Mouse (Mus musculus) liver, embryonic 12.5 days (tissue): ENCODE measurements at regions not wholly inside any gene's neighbourhood (a gene's known extent, or its start where the extent isn't known, plus 50 kb on each side); places are given as distances from the start of the nearest gene placed in this dataset.

ENCODE experiments used
- ATAC-seq: fragments of 200-750 bp; cut with Nextera tagmentation; 2 replicates; pipeline ENCODE4 v1.8.0; 2017; ENCODE audit warnings: moderate number of reproducible peaks, mild to moderate bottlenecking, moderate library complexity
- H3K27ac ChIP-seq: fragments of 300-500 bp; sonication (generic); 2 replicates; pipeline ENCODE4 v1.5.1; 2016; ENCODE audit warnings: mild to moderate bottlenecking
- H3K27me3 ChIP-seq: fragments of 300-500 bp; sonication (generic); replicated peaks from 2 replicates; pipeline ENCODE4 v1.6.1; 2016; ENCODE audit warnings: mild to moderate bottlenecking, moderate library complexity
- H3K36me3 ChIP-seq: fragments of 300-500 bp; sonication (generic); 2 replicates; pipeline ENCODE4 v1.6.1; 2016; ENCODE audit warnings: mild to moderate bottlenecking, moderate library complexity
- H3K4me1 ChIP-seq: fragments of 300-500 bp; sonication (generic); 2 replicates; pipeline ENCODE4 v1.6.1; 2016
- H3K4me2 ChIP-seq: fragments of 300-500 bp; sonication (generic); 2 replicates; pipeline ENCODE4 v1.6.1; 2016; ENCODE audit warnings: mild to moderate bottlenecking, moderate library complexity
- H3K4me3 ChIP-seq: fragments of 300-500 bp; sonication (generic); 2 replicates; pipeline ENCODE4 v1.5.1; 2016; ENCODE audit warnings: mild to moderate bottlenecking, moderate library complexity
- H3K9ac ChIP-seq: fragments of 300-500 bp; sonication (generic); 2 replicates; pipeline ENCODE4 v1.6.1; 2016; ENCODE audit warnings: mild to moderate bottlenecking, moderate library complexity
- H3K9me3 ChIP-seq: fragments of 300-500 bp; sonication (generic); replicated peaks from 2 replicates; pipeline ENCODE4 v1.6.1; 2016; ENCODE audit warnings: mild to moderate bottlenecking, moderate library complexity
- WGBS: fragments of 180-500 bp; shearing (Covaris S2); methylation state at CpG from one replicate; pipeline ENCODE4 v1.1.7; 2016; ENCODE audit not compliant: insufficient replicate concordance; 5-methylcytosine and 5-hydroxymethylcytosine counted together

DNA sequence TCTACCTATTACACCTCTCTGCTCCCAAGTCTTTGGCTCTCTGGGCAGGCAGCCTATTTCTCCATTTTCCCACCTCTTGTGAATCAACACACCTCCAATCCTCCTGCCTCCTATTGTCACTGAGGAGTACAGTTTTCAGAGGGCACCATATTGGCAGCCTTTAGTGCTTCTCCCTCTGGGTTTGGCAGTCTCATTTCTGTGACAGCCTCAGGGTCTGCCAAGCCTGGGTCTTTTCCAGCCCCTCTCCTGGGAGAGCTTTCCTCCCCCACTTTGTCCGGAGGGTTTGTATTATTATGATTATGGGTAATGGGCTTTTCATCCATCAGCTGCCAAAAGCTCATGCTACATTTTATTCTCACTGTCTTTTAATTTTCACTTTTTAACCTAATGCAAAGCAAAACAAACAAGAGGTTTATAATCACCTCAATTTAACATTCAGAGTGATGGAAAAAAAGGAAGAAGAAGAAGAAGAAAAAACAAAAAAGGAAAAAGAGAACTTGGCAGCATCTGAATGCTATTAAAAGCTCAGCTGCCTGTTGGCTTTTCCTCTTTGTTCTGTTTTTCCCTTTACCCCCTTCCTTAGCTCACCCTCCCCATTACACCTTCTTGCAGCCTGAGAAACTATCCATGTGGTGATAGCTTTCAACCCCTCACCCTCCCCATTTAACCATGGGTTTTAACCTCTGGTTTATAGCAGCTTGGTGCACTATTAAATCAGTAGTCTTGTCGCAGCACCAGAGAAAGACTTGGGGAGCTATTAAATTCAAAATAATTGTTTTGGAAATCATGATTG, 790.5 kb upstream of the Cdh8 start:
- H3K9me3 ChIP-seq = no peaks in the 10 kb centered on the region
- no peak overlapping the region for H3K9ac ChIP-seq
- H3K4me1 ChIP-seq = no peaks in the 10 kb centered on the region
- no peak for ATAC-seq
- no peak overlapping the region for H3K4me2 ChIP-seq
- no peak overlapping the region for H3K27ac ChIP-seq
- H3K4me3 ChIP-seq = no peak overlapping the region
- H3K36me3 ChIP-seq = no peaks in the 10 kb centered on the region
- no peaks in the 10 kb centered on the region for H3K27me3 ChIP-seq
- 65% methylated on average over 2 of the region's 2 CpGs for WGBS

DNA sequence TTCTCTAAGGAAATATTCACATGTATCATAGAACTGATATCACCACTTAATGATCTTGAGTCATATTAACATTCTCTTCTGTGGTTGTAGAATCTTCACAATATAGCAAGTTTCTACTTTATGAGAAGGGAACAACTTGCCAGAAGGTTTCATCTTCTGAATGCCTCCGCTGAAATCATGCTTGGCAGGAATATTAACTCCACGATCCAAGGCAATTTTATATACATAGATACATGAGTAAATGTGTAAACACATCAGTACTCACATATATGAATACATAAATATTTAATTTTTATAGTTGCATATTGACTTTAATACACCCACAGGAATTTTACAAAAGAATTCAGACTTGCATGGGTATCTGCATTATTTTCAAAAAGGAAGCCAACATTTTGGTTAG, 777.0 kb upstream of the Cdh8 start:
- no peaks in the 10 kb centered on the region for H3K4me1 ChIP-seq
- no peaks in the 10 kb centered on the region for H3K27me3 ChIP-seq
- no peak overlapping the region for H3K4me3 ChIP-seq
- H3K4me2 ChIP-seq = no peak overlapping the region
- 80% methylated on average over 2 of the region's 2 CpGs for WGBS
- no peaks in the 10 kb centered on the region for H3K9me3 ChIP-seq
- no peak overlapping the region for H3K27ac ChIP-seq
- no peak for ATAC-seq
- H3K9ac ChIP-seq = no peak overlapping the region
- H3K36me3 ChIP-seq = no peaks in the 10 kb centered on the region

DNA sequence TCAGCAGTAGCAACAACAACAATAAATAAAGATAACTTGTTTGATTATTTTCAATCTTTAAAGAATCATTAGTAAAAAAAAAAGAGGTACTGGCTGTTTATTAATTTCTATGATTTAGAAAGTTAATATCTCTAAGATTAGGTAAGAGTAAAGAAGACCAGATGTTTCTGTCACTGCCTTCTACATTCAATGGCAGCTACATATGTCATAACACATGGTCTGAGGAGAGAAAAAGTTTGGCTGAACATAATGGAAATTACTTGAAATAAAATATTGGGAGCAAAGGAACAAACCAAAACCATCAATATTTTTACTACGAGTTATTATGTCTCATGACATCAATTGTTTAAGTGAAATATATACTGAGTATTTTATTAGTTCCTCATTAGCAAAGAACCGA, 774.4 kb upstream of the Cdh8 start:
- no peak overlapping the region for H3K4me2 ChIP-seq
- ATAC-seq = no peak
- no peak overlapping the region for H3K4me3 ChIP-seq
- H3K9me3 ChIP-seq = no peaks in the 10 kb centered on the region
- H3K9ac ChIP-seq = no peak overlapping the region
- H3K27ac ChIP-seq = no peak overlapping the region
- no peaks in the 10 kb centered on the region for H3K4me1 ChIP-seq
- H3K36me3 ChIP-seq = no peaks in the 10 kb centered on the region
- 70% methylated on average over 2 of the region's 2 CpGs for WGBS
- H3K27me3 ChIP-seq = no peaks in the 10 kb centered on the region

- Histone ChIP-seq H3K9me3 (0 out of 2 replicates have a peak, but pooled peaks cover 3% of the 10 kb centered on the region), H3K4me2 (no peak overlapping the region), H3K27ac (no peak overlapping the region), H3K4me1 (no peaks in the 10 kb centered on the region), H3K36me3 (no peaks in the 10 kb centered on the region), H3K4me3 (no peak overlapping the region), H3K27me3 (no peaks in the 10 kb centered on the region), H3K9ac (no peak overlapping the region)
- ATAC-seq = no peak
- WGBS = 71% methylated on average over 3 of the region's 3 CpGs
These were observed 771.7 kb upstream of the Cdh8 start for GRCm38 (mm10) chr8:100187976-100188375.

- Histone ChIP-seq H3K9ac (no peak overlapping the region), H3K36me3 (no peaks in the 10 kb centered on the region), H3K4me2 (no peak overlapping the region), H3K4me1 (no peaks in the 10 kb centered on the region), H3K27ac (no peak overlapping the region), H3K27me3 (no peaks in the 10 kb centered on the region), H3K4me3 (no peak overlapping the region), H3K9me3 (no peaks in the 10 kb centered on the region)
- no peak for ATAC-seq
- WGBS = 78% methylated on average over 1 of the region's 1 CpGs
These were observed 760.2 kb upstream of the Cdh8 start for GRCm38 (mm10) chr8:100176502-100176901.

DNA sequence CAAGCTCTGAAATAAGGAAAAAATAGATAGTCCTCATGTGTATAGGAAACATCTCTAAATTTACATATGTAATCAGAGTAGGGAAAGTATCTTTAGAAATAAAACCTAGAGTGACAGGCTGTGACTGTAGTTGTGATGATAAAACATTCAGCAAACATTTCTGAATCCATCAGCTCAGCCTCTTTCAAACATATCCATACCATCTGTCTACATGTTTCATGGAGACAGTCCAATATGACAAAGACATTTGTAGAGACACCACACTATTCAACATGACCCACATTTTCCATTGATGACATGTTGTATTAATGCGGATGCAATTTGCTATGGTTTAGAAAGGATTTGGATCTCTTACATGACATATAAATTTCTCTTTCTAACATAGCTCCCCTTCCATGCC, 729.1 kb upstream of the Cdh8 start:
- Histone ChIP-seq H3K27me3 (no peaks in the 10 kb centered on the region), H3K4me1 (no peaks in the 10 kb centered on the region), H3K4me3 (no peak overlapping the region), H3K9me3 (no peaks in the 10 kb centered on the region), H3K27ac (no peak overlapping the region), H3K9ac (no peak overlapping the region), H3K36me3 (no peaks in the 10 kb centered on the region), H3K4me2 (no peak overlapping the region)
- 72% methylated on average over 1 of the region's 1 CpGs for WGBS
- ATAC-seq = no peak

- H3K27me3 ChIP-seq = no peaks in the 10 kb centered on the region
- no peaks in the 10 kb centered on the region for H3K36me3 ChIP-seq
- H3K9ac ChIP-seq = no peak overlapping the region
- no peak for ATAC-seq
- H3K9me3 ChIP-seq = no peaks in the 10 kb centered on the region
- H3K4me1 ChIP-seq = no peaks in the 10 kb centered on the region
- no peak overlapping the region for H3K4me3 ChIP-seq
- no peak overlapping the region for H3K4me2 ChIP-seq
- 69% methylated on average over 5 of the region's 5 CpGs for WGBS
- H3K27ac ChIP-seq = no peak overlapping the region
These were observed 727.9 kb upstream of the Cdh8 start for GRCm38 (mm10) chr8:100144124-100144680.

GRCm38 (mm10) chr8:100104412-100105365, 688.4 kb upstream of the Cdh8 start:
- H3K27ac ChIP-seq = no peak overlapping the region
- ATAC-seq = no peak
- H3K27me3 ChIP-seq = no peaks in the 10 kb centered on the region
- 46% methylated on average over 11 of the region's 11 CpGs for WGBS
- H3K9ac ChIP-seq = no peak overlapping the region
- no peak overlapping the region for H3K4me2 ChIP-seq
- 0 out of 2 replicates have a peak, but pooled peaks cover 4% of the 10 kb centered on the region for H3K9me3 ChIP-seq
- no peaks in the 10 kb centered on the region for H3K4me1 ChIP-seq
- H3K4me3 ChIP-seq = no peak overlapping the region
- H3K36me3 ChIP-seq = no peaks in the 10 kb centered on the region

DNA sequence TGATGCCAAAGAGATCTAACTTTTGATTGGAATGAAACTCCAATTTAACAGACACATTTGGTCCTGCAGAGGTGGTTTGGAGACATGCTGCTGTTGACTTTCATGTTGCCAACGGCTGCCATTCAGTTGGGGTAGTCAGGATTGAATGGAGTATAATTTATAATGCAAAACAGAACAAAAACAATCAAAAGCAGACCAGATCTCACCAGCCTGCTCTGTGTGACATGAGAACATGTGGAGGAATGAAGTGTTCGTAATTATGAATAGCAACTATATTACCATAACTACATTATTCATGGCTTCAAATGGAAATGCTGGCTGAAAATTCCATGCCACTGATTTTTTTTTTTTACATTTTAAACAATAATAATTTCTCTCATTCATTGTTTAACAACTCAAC, 685.7 kb upstream of the Cdh8 start:
- Histone ChIP-seq H3K4me1 (no peaks in the 10 kb centered on the region), H3K27me3 (no peaks in the 10 kb centered on the region), H3K9ac (no peak overlapping the region), H3K36me3 (no peaks in the 10 kb centered on the region), H3K9me3 (no peaks in the 10 kb centered on the region), H3K4me3 (no peak overlapping the region), H3K4me2 (no peak overlapping the region), H3K27ac (no peak overlapping the region)
- 53% methylated on average over 2 of the region's 2 CpGs for WGBS
- no peak for ATAC-seq

- no peaks in the 10 kb centered on the region for H3K9me3 ChIP-seq
- no peak for ATAC-seq
- no peak overlapping the region for H3K27ac ChIP-seq
- H3K36me3 ChIP-seq = no peaks in the 10 kb centered on the region
- no peak overlapping the region for H3K4me3 ChIP-seq
- no peak overlapping the region for H3K4me2 ChIP-seq
- 66% methylated on average over 5 of the region's 5 CpGs for WGBS
- H3K4me1 ChIP-seq = no peaks in the 10 kb centered on the region
- no peaks in the 10 kb centered on the region for H3K27me3 ChIP-seq
- H3K9ac ChIP-seq = no peak overlapping the region
These were observed 655.9 kb upstream of the Cdh8 start for GRCm38 (mm10) chr8:100072059-100072729.

DNA sequence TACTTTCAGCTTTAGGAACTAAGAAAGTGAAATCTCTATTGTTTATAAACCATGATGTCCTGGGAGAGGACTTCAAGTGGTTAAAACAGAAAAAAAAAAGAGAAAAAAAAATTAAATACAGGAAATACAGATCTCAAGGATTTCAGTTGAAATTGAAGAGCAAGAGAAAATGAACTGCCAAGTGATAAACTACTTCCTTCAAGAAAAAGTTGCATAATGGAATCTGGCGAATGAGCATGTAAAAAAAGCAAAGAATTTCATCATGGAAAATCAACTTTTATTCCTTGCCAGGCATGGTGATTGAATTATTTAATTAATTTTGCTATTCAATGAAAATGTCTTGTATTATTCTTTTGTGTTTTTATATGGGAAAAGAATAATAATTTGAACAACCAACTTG, 653.5 kb upstream of the Cdh8 start:
- H3K27me3 ChIP-seq = no peaks in the 10 kb centered on the region
- no peak overlapping the region for H3K9ac ChIP-seq
- H3K4me1 ChIP-seq = no peaks in the 10 kb centered on the region
- WGBS = 53% methylated on average over 1 of the region's 1 CpGs
- no peak for ATAC-seq
- no peaks in the 10 kb centered on the region for H3K9me3 ChIP-seq
- no peak overlapping the region for H3K4me2 ChIP-seq
- H3K36me3 ChIP-seq = no peaks in the 10 kb centered on the region
- no peak overlapping the region for H3K27ac ChIP-seq
- H3K4me3 ChIP-seq = no peak overlapping the region

- Histone ChIP-seq H3K27me3 (no peaks in the 10 kb centered on the region), H3K4me1 (no peaks in the 10 kb centered on the region), H3K9me3 (no peaks in the 10 kb centered on the region), H3K4me2 (no peak overlapping the region), H3K4me3 (no peak overlapping the region), H3K9ac (no peak overlapping the region), H3K27ac (no peak overlapping the region), H3K36me3 (no peaks in the 10 kb centered on the region)
- ATAC-seq = no peak
- WGBS = 61% methylated on average over 5 of the region's 5 CpGs
These were observed 622.7 kb upstream of the Cdh8 start for GRCm38 (mm10) chr8:100038931-100039330.
